Mouse (Mus musculus) adrenal gland, adult 10 weeks (tissue): Measurements from ENCODE around the gene Olfr805. TPM values are rescaled to one million over a fixed set of nuclear protein-coding genes. Genes with fewer than 3 reads are reported as not detected.

Experiments
- polyA plus RNA-seq: library from polyadenylated mRNA; stranded (reverse); fragments of 350-450 nt; fragmentation: Illumina TruSeq; extraction: RNeasy Lipid Tissue Mini Kit (QIAGEN cat#74804); gene quantifications from one replicate; pipeline ENCODE4 v1.2.3, GENCODE M21; 2014; ENCODE audit warnings: low read depth, low replicate concordance

The Olfr805 gene
- polyA plus RNA-seq: not detected

GRCm38 (mm10) chr10:129729275-129729674 is at the start of gene Olfr805:
TSS of gene Olfr805 (minus strand) at chr10:129729375.

GRCm38 (mm10) chr10:129774338-129774737 is 45.2 kb upstream of the Olfr805 start, which contains the start of gene Olfr809:
TSS of gene Olfr809 (plus strand) at chr10:129774638.

DNA sequence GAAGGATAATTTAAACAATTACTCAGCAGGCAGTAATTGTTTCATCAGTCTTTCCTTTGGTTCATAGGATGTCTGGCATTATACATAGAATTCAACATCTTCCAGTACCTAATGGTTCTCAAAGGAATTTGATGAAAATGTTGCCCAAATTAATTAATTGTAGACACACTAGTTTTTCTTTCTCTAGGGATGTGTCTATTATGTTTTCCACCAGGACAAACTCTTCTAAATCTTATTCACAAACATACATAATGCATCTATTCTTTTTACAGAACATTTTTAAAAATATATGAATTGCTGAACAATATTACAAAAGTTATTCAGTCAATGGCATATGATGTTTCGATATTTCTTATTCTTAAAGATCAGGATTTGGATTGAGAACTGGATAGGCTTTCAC is 36.0 kb upstream of the Olfr805 start, which contains the start of gene Olfr808:
Gene Olfr808 (plus strand): TSS at position 301 of the 400 bp plus-strand sequence.

GRCm38 (mm10) chr10:129757693-129758092 is 28.5 kb upstream of the Olfr805 start, which contains the start of gene Olfr807:
TSS of gene Olfr807 (minus strand) at chr10:129757793.

GRCm38 (mm10) chr10:129741821-129742220 is 12.6 kb upstream of the Olfr805 start, which contains the start of gene Olfr806:
TSS of gene Olfr806 (minus strand) at chr10:129741921.

DNA sequence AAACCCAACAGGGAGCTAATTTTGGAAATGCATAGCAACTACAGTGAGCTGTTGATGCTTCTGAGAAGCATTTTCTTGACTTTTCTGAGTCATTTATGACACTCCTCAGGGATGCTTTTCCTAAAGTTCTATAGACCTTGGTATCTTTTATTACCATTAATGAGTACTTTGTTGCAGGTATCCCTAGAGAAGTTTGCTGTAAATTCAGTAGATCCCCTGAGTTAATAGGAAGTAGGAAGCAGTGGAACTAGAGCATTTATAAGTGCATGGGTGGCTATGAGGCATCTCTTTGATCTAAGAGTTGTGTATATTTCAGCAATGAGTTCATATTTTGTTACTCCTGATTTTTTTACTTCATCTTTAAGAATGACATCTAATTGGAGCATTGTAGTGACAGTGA is 26.3 kb downstream of the Olfr805 start, which contains the start of gene Olfr804:
Gene Olfr804 (plus strand): TSS at position 301 of the 400 bp plus-strand sequence.

GRCm38 (mm10) chr10:129694186-129694585 is 35.0 kb downstream of the Olfr805 start, which contains the start of gene Olfr803:
TSS of gene Olfr803 (minus strand) at chr10:129694286.

GRCm38 (mm10) chr10:129688069-129688468 is 41.1 kb downstream of the Olfr805 start, which contains the start of gene Olfr802:
TSS of gene Olfr802 (minus strand) at chr10:129688169.

GRCm38 (mm10) chr10:129673765-129674164 is 55.4 kb downstream of the Olfr805 start, which contains the start of gene Olfr801:
TSS of gene Olfr801 (minus strand) at chr10:129673865.

Other genes with a start within 250 kb of the Olfr805 start
- not detected for gene Olfr789, start 244.6 kb downstream of the Olfr805 start, polyA plus RNA-seq
- gene Olfr790, start 230.9 kb downstream of the Olfr805 start, polyA plus RNA-seq: not detected
- gene Olfr791, start 207.6 kb downstream of the Olfr805 start, polyA plus RNA-seq: not detected
- not detected for gene Olfr792, start 190.2 kb downstream of the Olfr805 start, polyA plus RNA-seq
- not detected for gene Olfr794, start 161.7 kb downstream of the Olfr805 start, polyA plus RNA-seq
- gene Olfr796, start 116.8 kb downstream of the Olfr805 start, polyA plus RNA-seq: not detected
- gene Olfr798, start 101.4 kb downstream of the Olfr805 start, polyA plus RNA-seq: not detected
- not detected for gene Olfr799, start 91.9 kb downstream of the Olfr805 start, polyA plus RNA-seq
- not detected for gene Olfr800, start 71.7 kb downstream of the Olfr805 start, polyA plus RNA-seq
- not detected for gene Olfr801, start 55.5 kb downstream of the Olfr805 start, polyA plus RNA-seq
- gene Olfr802, start 41.2 kb downstream of the Olfr805 start, polyA plus RNA-seq: not detected
- not detected for gene Olfr803, start 35.1 kb downstream of the Olfr805 start, polyA plus RNA-seq
- gene Olfr804, start 26.2 kb downstream of the Olfr805 start, polyA plus RNA-seq: not detected
- not detected for gene Olfr806, start 12.5 kb upstream of the Olfr805 start, polyA plus RNA-seq
- not detected for gene Olfr807, start 28.4 kb upstream of the Olfr805 start, polyA plus RNA-seq
- gene Olfr808, start 36.1 kb upstream of the Olfr805 start, polyA plus RNA-seq: not detected
- not detected for gene Olfr809, start 45.3 kb upstream of the Olfr805 start, polyA plus RNA-seq
- gene Olfr810, start 65.5 kb upstream of the Olfr805 start, polyA plus RNA-seq: not detected
- gene Olfr811, start 75.0 kb upstream of the Olfr805 start, polyA plus RNA-seq: not detected
- gene Olfr812, start 116.7 kb upstream of the Olfr805 start, polyA plus RNA-seq: not detected
- not detected for gene Olfr813, start 126.0 kb upstream of the Olfr805 start, polyA plus RNA-seq
- gene Olfr814, start 150.5 kb upstream of the Olfr805 start, polyA plus RNA-seq: not detected
- not detected for gene Olfr815, start 176.5 kb upstream of the Olfr805 start, polyA plus RNA-seq
- not detected for gene Olfr816, start 186.2 kb upstream of the Olfr805 start, polyA plus RNA-seq
- gene Olfr818, start 219.7 kb upstream of the Olfr805 start, polyA plus RNA-seq: not detected
- not detected for gene Olfr819, start 237.9 kb upstream of the Olfr805 start, polyA plus RNA-seq
- gene Olfr247, start 246.8 kb upstream of the Olfr805 start, polyA plus RNA-seq: not detected